Mouse (Mus musculus) thymus, adult 2 months (tissue): ENCODE results near the gene Zbtb3. TPM values are rescaled to one million over a fixed set of nuclear protein-coding genes. Genes with fewer than 3 reads are reported as not detected.

Experiments
- DNase-seq: peaks from one replicate; pipeline ENCODE4 v3.0.0; 2021
- H3K27ac ChIP-seq: fragments of 200-500 bp; 2 replicates; pipeline ENCODE4 v1.5.1; 2012; ENCODE audit warnings: low read length, control low read depth; ENCODE audit not compliant: control insufficient read depth, insufficient read depth
- H3K27me3 ChIP-seq: fragments of 200-500 bp; 2 replicates; pipeline ENCODE4 v1.6.1; 2012; ENCODE audit warnings: mild to moderate bottlenecking, low read length, moderate library complexity, mixed read lengths; ENCODE audit not compliant: control insufficient read depth, insufficient read depth
- H3K36me3 ChIP-seq: fragments of 200-500 bp; 2 replicates; pipeline ENCODE4 v1.6.1; 2012; ENCODE audit warnings: mild to moderate bottlenecking, low read length, moderate library complexity; ENCODE audit not compliant: control insufficient read depth, insufficient read depth
- H3K4me1 ChIP-seq: fragments of 200-500 bp; replicated peaks from 2 replicates; pipeline ENCODE4 v1.6.1; 2012; ENCODE audit warnings: low read length; ENCODE audit not compliant: control insufficient read depth, insufficient read depth
- H3K4me3 ChIP-seq: fragments of 200-500 bp; 2 replicates; pipeline ENCODE4 v1.5.1; 2012; ENCODE audit warnings: mild to moderate bottlenecking, low read length, control low read depth, moderate library complexity; ENCODE audit not compliant: control insufficient read depth, insufficient read depth
- CTCF ChIP-seq: fragments of 200-500 bp; IDR thresholded peaks from 2 replicates; pipeline ENCODE4 v1.5.1; 2012; ENCODE audit warnings: mild to moderate bottlenecking, control low read depth, low read length, moderate library complexity, borderline replicate concordance; ENCODE audit not compliant: control insufficient read depth, poor library complexity, insufficient read depth; ENCODE audit errors: extremely low read depth
- POLR2A ChIP-seq: fragments of 200-500 bp; IDR thresholded peaks from 2 replicates; pipeline ENCODE4 v1.6.1; 2012; ENCODE audit warnings: mild to moderate bottlenecking, low read length, control low read depth, moderate library complexity; ENCODE audit not compliant: control insufficient read depth, poor library complexity, insufficient read depth; ENCODE audit errors: extremely low read depth
- WGBS: fragments of 180-500 bp; shearing (Covaris S2); methylation state at CpG from one replicate; pipeline ENCODE4 v1.1.7; 2018; 5-methylcytosine and 5-hydroxymethylcytosine counted together
- polyA plus RNA-seq: library from polyadenylated mRNA; depleted of rRNA; stranded (reverse); fragments of >200 nt; gene quantifications from 2 replicates; pipeline ENCODE4 v1.2.3, GENCODE M21; 2012

Gene Zbtb3
- polyA plus RNA-seq, 1 experiment, result 3.0 TPM

GRCm38 (mm10) chr19:8839103-8839907, 37.0 kb downstream of the Zbtb3 start, which contains the start of gene Gng3:
Gene Gng3 (minus strand): TSS chr19:8839194.
- TF ChIP-seq CTCF, result no peak
- TF ChIP-seq POLR2A, result no peak
- H3K27me3 ChIP-seq, result no peaks in the 10 kb centered on the region
- H3K27ac ChIP-seq, result no peak within 1 kb of the TSS
- peaks cover 5% of the 10 kb centered on the region for H3K36me3 ChIP-seq
- no peak for DNase-seq
- H3K4me1 ChIP-seq, result peaks cover 33% of the 10 kb centered on the region
- 64% methylated on average over 11 of the region's 11 CpGs for WGBS
- peak within 1 kb of the TSS; percentile 86 for H3K4me3 ChIP-seq

- Histone ChIP-seq H3K4me3 (peak overlapping the region; percentile 69), H3K4me1 (peaks cover 33% of the 10 kb centered on the region), H3K27ac (no peak overlapping the region), H3K27me3 (no peaks in the 10 kb centered on the region), H3K36me3 (no peaks in the 10 kb centered on the region)
- 31% methylated on average over 29 of the region's 29 CpGs for WGBS
- peak; percentile 63 for DNase-seq
- TF ChIP-seq CTCF (no peak), POLR2A (no peak)
Measured at GRCm38 (mm10) chr19:8839908-8840791, 37.8 kb downstream of the Zbtb3 start.

DNA sequence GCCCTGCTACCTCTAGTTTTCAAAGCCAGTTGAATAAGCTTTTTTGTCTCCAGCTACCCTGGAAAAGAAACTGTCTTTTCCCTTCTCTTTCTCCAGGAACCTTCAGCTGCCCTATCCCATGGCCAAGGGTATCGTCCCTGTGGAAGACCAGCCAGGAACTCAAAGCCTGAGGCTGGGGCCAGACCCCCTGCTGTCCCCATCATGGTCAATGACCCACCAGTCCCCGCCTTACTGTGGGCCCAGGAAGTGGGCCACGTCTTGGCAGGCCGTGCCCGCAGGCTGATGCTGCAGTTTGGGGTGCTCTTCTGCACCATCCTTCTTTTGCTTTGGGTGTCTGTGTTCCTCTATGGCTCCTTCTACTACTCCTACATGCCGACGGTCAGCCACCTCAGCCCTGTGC, 38.7 kb downstream of the Zbtb3 start:
- peaks cover 1% of the 10 kb centered on the region; the same call in 1 of the 2 replicates for H3K36me3 ChIP-seq
- peaks cover 33% of the 10 kb centered on the region for H3K4me1 ChIP-seq
- H3K27ac ChIP-seq, result no peak overlapping the region
- DNase-seq, result no peak
- H3K27me3 ChIP-seq, result no peaks in the 10 kb centered on the region
- 88% methylated on average over 7 of the region's 7 CpGs for WGBS
- H3K4me3 ChIP-seq, result no peak overlapping the region
- TF ChIP-seq POLR2A, result no peak
- no peak for TF ChIP-seq CTCF

GRCm38 (mm10) chr19:8842961-8843360, 40.6 kb downstream of the Zbtb3 start:
- H3K4me1 ChIP-seq, result peaks cover 33% of the 10 kb centered on the region

GRCm38 (mm10) chr19:8844371-8845129, 42.2 kb downstream of the Zbtb3 start:
- Histone ChIP-seq H3K4me1 (peaks cover 19% of the 10 kb centered on the region), H3K4me3 (no peak overlapping the region), H3K27ac (no peak overlapping the region), H3K27me3 (no peaks in the 10 kb centered on the region), H3K36me3 (peaks cover 9% of the 10 kb centered on the region; the same call in 1 of the 2 replicates)
- TF ChIP-seq POLR2A (no peak), CTCF (no peak)
- WGBS, result 80% methylated on average over 5 of the region's 5 CpGs
- peak; percentile 76 for DNase-seq

More at GRCm38 (mm10) chr19:8842961-8843360, 40.6 kb downstream of the Zbtb3 start:
- 97% methylated on average over 6 of the region's 6 CpGs for WGBS
- Histone ChIP-seq H3K27me3 (no peaks in the 10 kb centered on the region), H3K4me3 (no peak overlapping the region), H3K27ac (no peak overlapping the region), H3K36me3 (peaks cover 9% of the 10 kb centered on the region; the same call in 1 of the 2 replicates)
- no peak for TF ChIP-seq CTCF
- no peak for TF ChIP-seq POLR2A
- no peak for DNase-seq

- TF ChIP-seq POLR2A (no peak), CTCF (no peak)
- Histone ChIP-seq H3K27ac (no peak overlapping the region), H3K36me3 (peaks cover 9% of the 10 kb centered on the region; the same call in 1 of the 2 replicates), H3K4me3 (no peak overlapping the region), H3K4me1 (no peaks in the 10 kb centered on the region), H3K27me3 (no peaks in the 10 kb centered on the region)
- 94% methylated on average over 5 of the region's 5 CpGs for WGBS
- DNase-seq, result no peak
Measured at GRCm38 (mm10) chr19:8848356-8848755, 46.0 kb downstream of the Zbtb3 start.
